Mouse (Mus musculus): ENCODE results near the gene Eng. TPM values are rescaled to one million over a fixed set of nuclear protein-coding genes. Genes with fewer than 3 reads are reported as not detected.

Gene Eng
- 25.9 and 28.5 TPM in 2 replicates for polyA plus RNA-seq (2015; fragmentation: Nextera tagmentation; extraction: Ambion mirVana)

DNA sequence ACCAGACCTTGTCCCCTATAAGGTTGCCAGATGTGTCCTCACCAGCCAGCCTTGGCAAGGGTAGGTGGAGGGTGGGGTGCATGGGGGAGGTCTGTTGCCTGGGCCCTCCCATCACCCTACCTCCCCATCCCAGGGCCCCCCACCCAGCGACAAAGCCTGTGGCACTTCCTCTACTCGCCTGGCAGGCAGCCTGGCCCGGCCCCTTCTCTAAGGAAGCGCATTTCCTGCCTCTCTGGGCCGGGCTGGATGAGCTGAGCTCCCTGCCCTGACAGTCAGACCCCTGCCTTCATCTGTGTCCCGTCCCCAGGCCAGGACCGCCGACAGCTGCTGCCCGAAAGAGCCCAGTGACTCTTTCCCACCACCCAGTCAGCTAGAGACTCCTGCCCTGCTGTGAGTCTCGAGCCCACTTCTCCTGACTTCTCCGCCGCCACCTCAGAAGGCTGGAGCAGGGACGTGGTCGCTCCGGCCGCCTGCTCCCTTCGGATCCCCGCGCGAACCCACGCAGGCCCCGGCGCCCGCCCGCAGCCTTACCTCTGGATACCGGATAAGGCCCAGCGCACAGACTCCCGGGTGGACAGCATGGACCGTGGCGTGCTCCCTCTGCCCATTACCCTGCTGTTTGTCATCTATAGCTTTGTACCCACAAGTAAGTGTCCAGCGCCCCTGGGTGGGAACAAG lies at the start of gene Eng:
Gene Eng (plus strand): TSS at position 217 of the 678 bp plus-strand sequence.
- DNase-seq (ENCODE audit: low spot score), result peak; percentile 63

GRCm38 (mm10) chr2:32596725-32597124 lies 49.7 kb upstream of the Eng start:
- no peak for DNase-seq (ENCODE audit: low spot score)

- no peak for DNase-seq (ENCODE audit: low spot score)
Measured at GRCm38 (mm10) chr2:32597248-32597647, 49.1 kb upstream of the Eng start.

GRCm38 (mm10) chr2:32597699-32598098 lies 48.7 kb upstream of the Eng start:
- DNase-seq (ENCODE audit: low spot score), result no peak

DNA sequence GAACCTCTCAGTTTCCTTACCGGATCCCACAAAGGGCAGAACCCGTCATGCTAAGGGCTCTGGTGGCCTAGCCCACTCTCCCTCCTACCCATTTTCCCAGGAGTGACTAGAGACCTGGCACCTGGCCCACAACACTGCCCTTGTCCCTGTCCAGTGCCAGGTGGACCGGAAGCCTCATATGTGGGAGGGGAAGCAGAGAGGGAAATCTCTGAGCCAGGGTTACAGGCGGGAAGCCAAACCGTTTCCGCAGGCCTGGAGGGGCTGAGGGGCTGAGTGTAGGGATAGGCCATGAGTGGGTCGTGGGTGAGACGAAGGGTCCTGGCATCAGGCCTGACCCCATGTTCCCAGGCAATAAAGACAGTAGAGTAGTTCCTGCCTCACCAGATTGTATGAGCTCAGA lies 47.9 kb upstream of the Eng start:
- no peak for DNase-seq (ENCODE audit: low spot score)

GRCm38 (mm10) chr2:32599409-32599808 lies 47.0 kb upstream of the Eng start, which contains the start of gene St6galnac6:
Gene St6galnac6 (plus strand): TSS chr2:32599709.
- DNase-seq (ENCODE audit: low spot score), result no peak

- DNase-seq (ENCODE audit: low spot score), result peak; percentile 22
Measured at GRCm38 (mm10) chr2:32601417-32602065, 44.9 kb upstream of the Eng start.

DNA sequence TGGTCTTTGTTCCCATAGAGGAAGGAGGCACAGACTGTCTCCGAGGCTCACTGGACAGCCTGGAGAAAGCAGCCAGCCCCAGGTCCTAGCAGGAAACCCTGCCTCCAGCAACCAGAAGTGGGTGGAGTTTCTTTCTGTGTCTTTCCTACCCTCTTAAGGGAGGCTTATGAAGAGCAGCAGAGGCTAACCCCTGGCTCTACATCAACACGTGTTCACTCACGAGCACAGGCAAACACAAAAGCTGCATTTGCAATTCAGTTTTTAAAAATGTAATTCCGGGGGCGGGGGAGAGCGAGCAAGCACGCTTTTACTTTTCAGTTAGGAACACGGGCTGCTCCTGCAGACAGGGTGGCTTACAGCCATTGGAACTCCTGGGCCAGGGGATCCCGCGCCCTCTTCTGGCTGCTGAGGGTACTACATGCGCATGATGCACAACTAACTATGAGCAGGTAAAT lies 43.8 kb upstream of the Eng start:
- DNase-seq (ENCODE audit: low spot score), result peak; percentile 82

GRCm38 (mm10) chr2:32604631-32605030 lies 41.8 kb upstream of the Eng start:
- DNase-seq (ENCODE audit: low spot score), result no peak

DNA sequence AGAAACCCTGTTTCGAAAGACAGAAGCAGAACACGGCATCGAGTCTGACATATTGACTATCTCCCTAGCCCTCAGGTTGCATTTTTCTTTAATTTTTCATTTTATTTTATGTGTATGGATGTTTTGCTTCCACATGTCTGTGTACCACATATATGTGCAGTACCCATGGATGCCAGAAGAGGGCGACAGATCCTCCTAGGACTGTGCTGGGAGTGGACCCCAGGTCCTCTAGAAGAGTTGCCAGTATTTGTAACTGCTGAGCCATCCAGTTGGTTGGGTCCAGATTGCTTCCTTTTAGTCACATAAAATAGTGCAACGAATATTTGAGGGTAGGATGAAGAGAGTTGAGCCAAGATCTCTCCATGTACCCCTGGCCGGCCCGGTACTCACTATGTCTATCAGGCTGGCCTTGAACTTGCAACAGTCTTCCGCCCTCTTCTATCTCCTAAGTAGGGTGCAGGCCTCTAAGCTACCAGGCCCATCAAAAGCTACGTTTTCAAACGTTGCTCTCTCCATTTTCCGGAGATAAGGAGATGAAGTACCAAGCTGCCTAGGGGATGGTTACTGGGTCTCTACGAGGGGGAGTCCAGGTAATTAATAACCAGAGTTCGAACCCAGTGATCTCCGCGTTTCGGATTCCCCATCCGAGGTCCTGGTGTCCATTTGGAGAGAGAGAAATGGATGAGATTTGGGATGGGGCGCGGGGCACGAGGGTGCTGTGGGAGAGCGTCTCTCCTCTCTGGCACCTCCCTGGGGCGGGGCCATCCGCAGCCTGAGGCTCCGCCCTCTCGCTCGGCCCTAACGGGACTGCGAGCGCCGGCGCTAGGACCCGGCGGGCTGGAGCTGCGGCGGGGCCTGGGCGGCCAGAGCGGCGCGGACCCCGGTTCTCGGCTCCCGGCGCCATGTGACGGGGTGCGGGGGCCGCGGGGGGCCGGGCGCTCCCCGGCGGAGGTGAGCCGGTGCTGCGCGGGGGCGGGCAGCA lies 39.9 kb upstream of the Eng start:
- peak; percentile 76 for DNase-seq (ENCODE audit: low spot score)

DNA sequence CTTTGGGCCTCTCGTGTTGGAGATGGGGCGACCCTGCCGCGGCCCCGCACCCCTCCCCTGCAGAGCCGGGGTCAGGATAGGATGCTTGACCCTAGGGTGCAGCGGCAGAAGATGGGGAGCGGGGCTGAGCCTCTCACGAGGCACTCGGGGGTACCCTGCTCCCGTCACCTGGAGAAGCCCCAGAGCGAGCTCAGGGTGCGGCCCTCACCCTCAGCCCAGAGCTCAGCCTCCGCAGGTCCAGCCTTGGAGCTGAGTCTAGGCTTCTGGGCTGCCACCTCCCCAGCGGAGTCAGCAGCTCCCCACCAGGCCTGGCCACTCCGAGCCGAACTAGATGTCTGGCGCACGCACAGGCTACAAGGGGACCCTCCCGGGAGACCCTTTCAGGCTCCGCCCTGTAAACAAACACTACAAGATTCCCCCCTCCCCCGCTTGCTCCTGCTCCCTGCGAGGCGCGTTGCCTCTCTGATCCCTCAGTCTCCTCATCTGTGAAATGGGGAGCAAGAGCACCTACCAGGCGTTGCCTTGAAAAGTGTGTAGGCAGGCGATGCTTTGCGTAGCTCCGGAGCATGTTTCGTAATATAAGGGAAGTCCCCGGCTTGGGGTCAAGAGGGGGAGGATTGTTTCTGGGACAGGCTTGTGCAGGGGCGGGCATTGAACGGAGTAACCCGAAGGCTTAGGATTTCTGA lies 39.0 kb upstream of the Eng start:
- peak; percentile 37 for DNase-seq (ENCODE audit: low spot score)

DNA sequence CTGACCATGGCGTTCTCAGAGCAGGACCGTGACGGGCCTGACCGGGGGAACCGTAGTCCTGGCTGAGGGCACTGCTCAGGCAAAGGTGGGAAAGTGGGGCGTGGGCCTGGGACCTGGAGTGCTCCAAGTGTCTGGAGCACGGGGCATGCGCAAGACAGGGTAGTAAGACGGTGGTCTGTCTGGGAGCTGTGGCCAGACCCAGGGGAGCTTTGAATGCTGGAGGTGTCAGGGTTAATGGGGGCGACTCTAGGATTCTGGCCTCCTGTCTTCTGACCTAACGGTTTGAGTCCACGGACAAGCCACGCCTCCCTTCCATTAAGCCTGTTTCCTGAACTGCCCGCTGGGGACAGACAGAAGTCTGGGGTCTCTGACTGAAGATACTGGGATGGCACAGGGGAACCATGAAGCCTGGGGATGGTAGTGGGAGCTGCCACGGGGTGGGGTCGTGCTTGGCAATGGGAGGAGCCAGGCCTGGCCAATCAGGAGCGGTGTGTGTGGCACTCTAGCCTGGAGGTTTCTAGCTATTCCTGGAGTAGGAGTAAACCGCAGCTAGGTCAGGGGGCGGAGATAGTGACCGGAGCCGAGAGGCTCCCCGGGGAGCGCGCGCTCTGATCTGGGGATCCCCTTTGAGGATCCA lies 38.1 kb upstream of the Eng start:
- no peak for DNase-seq (ENCODE audit: low spot score)

DNA sequence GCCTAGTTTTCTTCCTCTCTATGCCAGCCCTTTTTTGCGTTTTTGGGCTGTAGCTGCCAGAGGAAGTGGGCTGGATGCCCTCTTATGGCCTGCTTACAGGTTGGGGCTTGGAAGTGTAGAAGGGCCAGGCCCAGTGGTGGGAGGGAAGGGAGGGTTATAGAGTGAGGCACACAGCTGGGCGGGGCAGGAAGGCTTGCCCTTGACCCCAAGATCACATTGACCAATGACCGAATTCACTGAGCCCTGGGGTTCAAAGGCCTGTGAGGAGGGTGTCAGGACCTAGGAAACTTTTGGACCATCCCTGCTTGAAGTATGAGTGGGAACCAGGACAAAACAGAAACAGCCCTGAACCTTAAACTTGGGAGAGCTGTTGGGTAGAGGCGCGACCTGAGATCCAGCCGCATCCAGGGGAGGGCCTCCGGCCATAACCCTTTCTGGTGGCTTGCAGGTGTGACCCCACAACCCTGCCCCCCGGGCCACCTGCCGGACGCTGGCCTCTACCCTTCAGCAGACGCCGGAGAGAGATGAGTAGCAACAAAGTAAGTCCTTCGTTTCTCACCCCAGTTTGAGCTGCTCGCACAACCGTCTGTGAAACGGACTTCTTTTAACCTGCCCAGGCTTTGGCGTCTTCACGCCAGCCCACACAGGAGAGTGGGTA lies 37.5 kb upstream of the Eng start:
- peak; percentile 47 for DNase-seq (ENCODE audit: low spot score)

- DNase-seq (ENCODE audit: low spot score), result peak; percentile 59
Measured at GRCm38 (mm10) chr2:32610610-32611229, 35.7 kb upstream of the Eng start.

DNA sequence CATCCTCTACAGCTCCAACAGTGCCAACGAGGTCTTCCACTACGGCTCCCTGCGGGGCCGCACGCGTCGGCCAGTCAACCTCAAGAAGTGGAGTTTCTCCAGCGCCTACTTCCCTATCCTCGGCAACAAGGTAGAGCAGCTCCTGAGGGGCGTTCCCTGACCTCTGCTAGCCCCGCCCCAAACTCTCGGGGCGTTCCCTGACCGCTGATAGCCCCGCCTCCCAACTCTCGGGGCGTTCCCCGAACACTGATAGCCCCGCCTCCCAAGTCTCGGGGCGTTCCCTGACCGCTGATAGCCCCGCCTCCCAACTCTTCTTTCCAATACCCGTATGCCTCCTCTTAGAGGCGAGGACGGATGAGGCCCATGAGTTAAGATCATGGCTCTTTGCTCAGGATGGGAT lies 34.1 kb upstream of the Eng start:
- no peak for DNase-seq (ENCODE audit: low spot score)

DNA sequence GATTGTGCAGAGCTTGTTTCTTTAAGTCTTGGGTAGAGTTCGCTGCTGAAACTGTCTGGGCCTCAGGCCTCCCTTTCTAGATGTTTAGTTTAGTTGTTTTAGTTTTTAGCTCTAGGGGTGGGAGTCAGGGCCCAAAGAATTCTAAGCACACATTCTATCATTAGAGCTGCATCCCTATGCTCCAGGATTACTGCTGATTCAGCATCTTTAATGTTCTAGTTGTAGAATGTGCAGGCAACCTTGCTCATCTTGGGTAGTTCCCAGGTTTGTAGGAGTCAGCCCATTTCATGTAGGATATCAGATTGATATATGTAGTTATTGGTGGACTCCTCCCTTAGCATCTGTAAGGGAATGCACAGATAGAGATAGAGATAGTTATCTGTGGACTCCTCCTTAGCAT lies 29.3 kb upstream of the Eng start:
- DNase-seq (ENCODE audit: low spot score), result no peak

- no peak for DNase-seq (ENCODE audit: low spot score)
Measured at GRCm38 (mm10) chr2:32617601-32618000, 28.8 kb upstream of the Eng start.

GRCm38 (mm10) chr2:32618051-32618450 lies 28.3 kb upstream of the Eng start:
- no peak for DNase-seq (ENCODE audit: low spot score)

DNA sequence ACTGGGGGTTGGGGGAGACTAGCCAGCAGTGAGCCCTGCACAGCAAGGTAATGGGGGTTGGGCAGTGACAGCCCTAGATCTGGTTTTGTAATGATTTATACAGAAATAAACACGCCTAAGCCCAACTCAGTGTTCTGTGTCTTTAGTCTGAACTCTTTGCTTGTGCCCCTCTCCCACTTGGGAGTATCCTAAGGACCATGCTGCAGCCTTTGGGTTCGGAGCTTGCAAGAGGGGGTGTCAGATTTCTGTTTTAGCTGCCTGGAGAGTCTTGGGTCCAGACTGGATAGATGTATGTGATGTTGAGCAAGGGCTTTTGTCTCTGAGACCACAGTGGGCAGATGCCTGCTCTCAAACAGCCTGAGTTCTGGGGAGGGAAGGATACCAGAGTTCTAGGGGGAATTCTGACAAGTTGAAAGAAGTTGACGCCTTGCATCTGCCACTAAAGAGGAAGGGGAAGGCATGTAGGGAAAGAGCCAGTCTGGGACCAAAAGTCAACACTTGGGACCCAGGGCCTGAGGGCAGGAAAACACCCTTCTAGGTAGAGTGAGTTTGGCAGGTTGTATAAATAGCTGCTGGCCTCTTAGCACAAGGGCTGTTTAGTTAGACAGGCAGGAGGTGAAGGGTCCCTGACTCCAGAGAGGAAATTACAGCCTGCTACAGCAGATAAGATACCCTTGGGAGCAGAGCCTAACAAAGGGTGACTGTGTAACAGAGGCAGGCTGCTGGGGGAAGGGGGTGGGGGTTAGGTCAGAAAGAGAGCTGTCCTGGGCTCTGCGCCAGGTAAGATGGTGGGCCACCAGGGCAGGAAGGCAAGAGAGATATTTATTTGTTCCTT lies 25.5 kb upstream of the Eng start:
- no peak for DNase-seq (ENCODE audit: low spot score)
